ENCODE assay signal across 12 mouse cellular contexts in genomic region chr16:40080224-40080623, GRCm38 (mm10).
DNase-seq lines count a peak whose midpoint lies in the region; ATAC-seq and TF ChIP-seq lines count a peak whose summit lies in the region.
"Had no signal": no experiment of that assay in that cellular context is flagged by ENCODE, and none has a peak within 500 bp of the region (broad histone marks: within the 10 kb centered on the region; RNA-seq: fewer than 3 reads in every experiment).

No protein-coding gene starts in this region.

- H3K4me2 ChIP-seq in forebrain, embryonic 12.5 days = no peak overlapping the region
- no peak overlapping the region for H3K4me2 ChIP-seq in forebrain, embryonic 11.5 days (ENCODE audit: low read depth, low read length, severe bottlenecking)
- no peak overlapping the region for H3K4me2 ChIP-seq in liver, embryonic 12.5 days
- H3K4me2 ChIP-seq: heart, embryonic 15.5 days; neural tube, embryonic 15.5 days had no signal

- H3K27me3 ChIP-seq in forebrain, embryonic 12.5 days = no peaks in the 10 kb centered on the region
- H3K27me3 ChIP-seq in forebrain, embryonic 11.5 days (ENCODE audit: control insufficient read depth, insufficient read depth, low read length) = no peaks in the 10 kb centered on the region
- no peaks in the 10 kb centered on the region for H3K27me3 ChIP-seq in liver, adult 2 months (ENCODE audit: control insufficient read depth, insufficient read depth, low read length)
- no peaks in the 10 kb centered on the region for H3K27me3 ChIP-seq in liver, embryonic 12.5 days (replicated peaks)
- H3K27me3 ChIP-seq: heart, embryonic 15.5 days; neural tube, embryonic 15.5 days had no signal

- ATAC-seq in forebrain, embryonic 12.5 days (ENCODE audit: low FRiP score) = peak; percentile 33; the same call in 1 of the 2 replicates
- no peak for ATAC-seq in forebrain, embryonic 11.5 days (replicated peaks; ENCODE audit: low FRiP score)
- ATAC-seq in liver, embryonic 12.5 days = no peak
- ATAC-seq in granulocyte monocyte progenitor cell, adult 5-6 weeks (replicated peaks; ENCODE audit: poor library complexity, severe bottlenecking) = no peak

- TF ChIP-seq CTCF in liver, adult 2 months (IDR thresholded peaks at IDR 0.05; ENCODE audit: low read depth, low read length) = no peak

- no peak for DNase-seq in forebrain, embryonic 11.5 days (ENCODE audit: low spot score)
- DNase-seq in liver, adult 2 months (ENCODE audit: extremely low read depth, low read depth, low spot score) = peak; percentile 0
- peak; percentile 1 for DNase-seq in Muller cell, postnatal 12 days (ENCODE audit: inconsistent ontology term)
- peak; percentile 22 to 26 for DNase-seq in left cerebral cortex, postnatal 25 days (ENCODE audit: low spot score in 2 of 2)
- DNase-seq in thymus, adult 18-20 months = no peak
- DNase-seq: adrenal gland, adult 2 months had no signal

- intact Hi-C loops in left cerebral cortex, postnatal 25 days (cut with DNase I) = no loop called here

- H3K36me3 ChIP-seq in forebrain, embryonic 12.5 days (replicated peaks) = no peaks in the 10 kb centered on the region
- H3K36me3 ChIP-seq in forebrain, embryonic 11.5 days (ENCODE audit: control insufficient read depth, insufficient read depth, low read length) = no peaks in the 10 kb centered on the region
- no peaks in the 10 kb centered on the region for H3K36me3 ChIP-seq in liver, adult 2 months (ENCODE audit: control insufficient read depth, insufficient read depth, low read length)
- no peaks in the 10 kb centered on the region for H3K36me3 ChIP-seq in liver, embryonic 12.5 days
- H3K36me3 ChIP-seq: heart, embryonic 15.5 days; neural tube, embryonic 15.5 days had no signal

- no peak for TF ChIP-seq POLR2A in liver, adult 2 months (IDR thresholded peaks at IDR 0.05; ENCODE audit: extremely low read depth, insufficient read depth, low read length)

- no peak overlapping the region for H3K27ac ChIP-seq in forebrain, embryonic 12.5 days
- no peak overlapping the region for H3K27ac ChIP-seq in forebrain, embryonic 11.5 days (ENCODE audit: low read depth, low read length)
- H3K27ac ChIP-seq in liver, adult 2 months (replicated peaks; ENCODE audit: insufficient read depth, low read depth, low read length) = no peak overlapping the region
- no peak overlapping the region for H3K27ac ChIP-seq in liver, embryonic 12.5 days
- H3K27ac ChIP-seq: heart, embryonic 15.5 days; macrophage; neural tube, embryonic 15.5 days had no signal

- no peaks in the 10 kb centered on the region for H3K4me1 ChIP-seq in forebrain, embryonic 12.5 days
- H3K4me1 ChIP-seq in forebrain, embryonic 11.5 days (replicated peaks; ENCODE audit: control insufficient read depth, insufficient read depth, low read length) = no peaks in the 10 kb centered on the region
- H3K4me1 ChIP-seq in liver, adult 2 months (ENCODE audit: control insufficient read depth, insufficient read depth, low read length) = no peaks in the 10 kb centered on the region
- H3K4me1 ChIP-seq in liver, embryonic 12.5 days = no peaks in the 10 kb centered on the region
- H3K4me1 ChIP-seq: heart, embryonic 15.5 days had no signal

- no peak overlapping the region for H3K9ac ChIP-seq in forebrain, embryonic 12.5 days
- H3K9ac ChIP-seq in forebrain, embryonic 11.5 days (ENCODE audit: low read length) = no peak overlapping the region
- H3K9ac ChIP-seq in liver, adult 2 months (ENCODE audit: low read depth, low read length) = no peak overlapping the region
- H3K9ac ChIP-seq in liver, embryonic 12.5 days = no peak overlapping the region
- H3K9ac ChIP-seq: heart, embryonic 15.5 days; neural tube, embryonic 15.5 days had no signal

- H3K79me2 ChIP-seq in liver, adult 2 months (ENCODE audit: control insufficient read depth, insufficient read depth, low read length) = no peaks in the 10 kb centered on the region

- no peak overlapping the region for H3K4me3 ChIP-seq in forebrain, embryonic 12.5 days (replicated peaks)
- H3K4me3 ChIP-seq in forebrain, embryonic 11.5 days (ENCODE audit: low read depth, low read length) = no peak overlapping the region
- H3K4me3 ChIP-seq in liver, adult 2 months (ENCODE audit: insufficient read depth, low read depth, low read length) = no peak overlapping the region
- H3K4me3 ChIP-seq in liver, embryonic 12.5 days = no peak overlapping the region
- H3K4me3 ChIP-seq: heart, embryonic 15.5 days; neural tube, embryonic 15.5 days had no signal

- H3K9me3 ChIP-seq in forebrain, embryonic 12.5 days = no peaks in the 10 kb centered on the region
- no peaks in the 10 kb centered on the region for H3K9me3 ChIP-seq in forebrain, embryonic 11.5 days (ENCODE audit: control insufficient read depth, low read length)
- H3K9me3 ChIP-seq in liver, embryonic 12.5 days (replicated peaks) = no peaks in the 10 kb centered on the region
- H3K9me3 ChIP-seq: heart, embryonic 15.5 days; neural tube, embryonic 15.5 days had no signal

- 72% methylated on average over 3 of the region's 3 CpGs for WGBS in forebrain, embryonic 12.5 days
- WGBS in forebrain, embryonic 11.5 days = 72% methylated on average over 3 of the region's 3 CpGs
- WGBS in liver, adult 2 months = 65% methylated on average over 3 of the region's 3 CpGs
- WGBS in liver, embryonic 12.5 days (ENCODE audit: insufficient replicate concordance) = 62% methylated on average over 3 of the region's 3 CpGs

Comparison
In these comparisons a context has a peak if more than half of its experiments do, and no peak if none do; other contexts are left out.
1. DNase-seq: peak in liver, adult 2 months (single experiment), Muller cell, postnatal 12 days (single experiment) and left cerebral cortex, postnatal 25 days (2 of 2); none in forebrain, embryonic 11.5 days (single experiment) and thymus, adult 18-20 months (0 of 2).